Mouse (Mus musculus): ENCODE measurements around the gene A3galt2.

Gene A3galt2

GRCm38 (mm10) chr4:128793710-128794109 lies 38.5 kb downstream of the A3galt2 start:
- DNase-seq (ENCODE audit: extremely low spot score, low spot score): no peak

GRCm38 (mm10) chr4:128794198-128794597 lies 39.0 kb downstream of the A3galt2 start:
- DNase-seq (ENCODE audit: extremely low spot score, low spot score): no peak

DNA sequence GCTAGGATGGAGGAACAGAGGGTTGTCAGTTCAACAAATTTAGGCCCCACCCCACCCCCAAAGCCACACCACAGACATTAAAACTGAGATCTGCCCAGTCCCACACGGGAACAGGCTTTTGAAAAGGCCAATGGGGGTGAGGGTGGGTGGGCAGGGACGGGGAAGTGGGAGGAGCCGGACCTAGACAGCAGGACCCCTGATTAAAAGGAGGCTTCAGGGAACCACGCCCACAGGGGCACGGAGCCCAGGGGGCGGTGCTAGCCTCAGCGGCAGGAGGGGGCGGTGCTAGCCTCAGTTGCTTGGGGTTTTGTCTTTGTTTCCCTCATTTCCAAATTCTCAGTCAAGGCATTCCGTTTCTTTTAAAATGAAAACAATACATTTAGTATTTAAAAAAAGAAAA lies 40.4 kb downstream of the A3galt2 start:
- DNase-seq (ENCODE audit: extremely low spot score, low spot score): no peak

DNA sequence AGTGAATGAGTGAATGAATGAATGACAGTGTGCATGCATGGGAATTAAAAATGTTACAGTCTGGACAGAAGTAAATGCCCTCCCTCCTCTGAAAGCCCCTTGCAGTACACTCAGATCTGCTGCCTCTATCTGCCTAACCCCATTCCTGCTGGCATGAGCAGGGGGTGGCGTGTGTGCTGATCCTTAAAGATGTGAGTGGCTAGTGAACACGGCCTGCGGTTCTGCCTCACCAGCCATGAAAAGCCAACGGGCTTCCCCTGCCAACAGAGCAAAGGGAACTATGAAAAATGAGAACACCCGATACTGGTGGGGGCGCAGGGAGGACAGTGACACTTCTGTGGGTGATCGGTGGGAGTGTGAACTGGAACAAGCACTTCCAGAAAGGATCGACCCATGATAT lies 41.6 kb downstream of the A3galt2 start:
- no peak for DNase-seq (ENCODE audit: extremely low spot score, low spot score)

DNA sequence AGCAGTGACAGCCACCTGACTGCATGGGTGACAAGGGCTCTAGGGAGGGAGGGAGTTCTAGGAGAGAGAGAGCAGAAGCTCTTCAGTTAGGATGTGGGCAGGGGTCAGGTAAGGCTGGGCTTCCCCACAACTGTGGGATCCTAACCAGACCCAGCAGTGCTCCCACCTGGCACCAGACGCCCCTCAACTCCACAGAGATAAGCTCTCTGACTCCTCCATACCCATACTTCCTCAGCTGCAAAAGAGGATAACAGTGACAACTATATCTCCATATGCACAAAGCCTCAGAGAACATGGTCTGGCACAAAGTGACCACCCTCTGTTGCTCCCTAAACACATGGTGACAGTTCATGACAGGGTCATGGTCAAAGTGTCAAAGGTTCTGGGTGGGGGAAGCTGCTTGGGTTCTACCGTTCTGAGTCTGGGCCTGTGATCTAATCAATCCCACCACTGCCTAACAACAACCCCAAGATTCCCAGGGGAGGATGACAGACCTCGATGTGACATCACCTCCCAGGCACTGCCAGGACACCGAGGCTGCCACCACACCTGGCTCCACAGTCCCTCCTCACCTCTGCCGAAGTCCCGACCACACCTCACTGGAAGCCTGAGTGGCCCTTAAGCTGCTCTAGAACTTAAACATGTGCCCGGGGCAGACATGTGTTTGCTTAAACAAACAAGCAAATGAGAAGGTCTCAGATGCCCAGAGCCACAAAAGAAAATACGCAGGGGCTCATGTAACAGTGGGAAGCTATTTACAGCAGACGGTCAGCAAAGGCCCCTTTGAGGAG lies 46.7 kb downstream of the A3galt2 start:
- no peak for DNase-seq (ENCODE audit: extremely low spot score, low spot score)

GRCm38 (mm10) chr4:128803569-128803968 lies 48.4 kb downstream of the A3galt2 start:
- DNase-seq (ENCODE audit: extremely low spot score, low spot score): no peak

DNA sequence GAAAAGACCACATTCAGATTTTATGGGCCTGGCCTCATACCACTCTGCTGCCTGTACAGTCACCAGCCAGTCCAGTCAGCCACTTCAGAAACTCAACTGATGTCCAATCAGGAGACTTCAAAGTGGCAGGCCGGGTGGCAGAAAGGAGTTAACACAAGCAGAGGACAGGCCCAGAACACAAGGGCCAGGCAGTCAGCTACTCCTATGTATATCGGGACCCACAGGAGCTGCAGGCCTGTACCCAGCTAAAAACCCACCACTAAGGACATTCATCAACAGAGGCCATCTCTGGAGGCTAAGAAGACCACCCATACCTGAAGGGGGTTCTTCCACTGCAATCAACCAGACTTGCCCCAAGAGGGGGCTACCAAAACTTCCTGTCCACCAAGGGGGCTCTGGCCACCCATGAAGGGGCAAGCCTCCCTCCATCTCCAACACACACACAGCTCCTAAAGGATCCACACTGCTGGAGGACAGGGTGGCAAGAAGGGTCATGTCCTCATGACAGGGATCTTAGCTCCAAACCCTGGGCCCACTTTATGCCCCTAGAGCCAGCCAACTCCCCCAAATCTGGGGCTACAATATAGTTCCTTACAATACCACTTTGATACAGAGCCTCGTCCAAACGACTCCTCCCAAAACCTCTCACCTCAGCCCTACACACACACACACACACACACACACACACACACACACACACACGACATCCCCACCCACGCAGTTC lies 49.4 kb downstream of the A3galt2 start:
- peak; percentile 52 for DNase-seq (ENCODE audit: extremely low spot score, low spot score)

- DNase-seq (ENCODE audit: extremely low spot score, low spot score): peak; percentile 69
These were observed 50.2 kb downstream of the A3galt2 start for GRCm38 (mm10) chr4:128805150-128806042.

- DNase-seq (ENCODE audit: extremely low spot score, low spot score): peak; percentile 78
These were observed 51.1 kb downstream of the A3galt2 start, which contains the start of gene Zfp362 for GRCm38 (mm10) chr4:128806043-128806826. Zfp362 (minus strand) TSS chr4:128806045.

GRCm38 (mm10) chr4:128806827-128807179 lies 51.6 kb downstream of the A3galt2 start:
- DNase-seq (ENCODE audit: extremely low spot score, low spot score): peak; percentile 78

DNA sequence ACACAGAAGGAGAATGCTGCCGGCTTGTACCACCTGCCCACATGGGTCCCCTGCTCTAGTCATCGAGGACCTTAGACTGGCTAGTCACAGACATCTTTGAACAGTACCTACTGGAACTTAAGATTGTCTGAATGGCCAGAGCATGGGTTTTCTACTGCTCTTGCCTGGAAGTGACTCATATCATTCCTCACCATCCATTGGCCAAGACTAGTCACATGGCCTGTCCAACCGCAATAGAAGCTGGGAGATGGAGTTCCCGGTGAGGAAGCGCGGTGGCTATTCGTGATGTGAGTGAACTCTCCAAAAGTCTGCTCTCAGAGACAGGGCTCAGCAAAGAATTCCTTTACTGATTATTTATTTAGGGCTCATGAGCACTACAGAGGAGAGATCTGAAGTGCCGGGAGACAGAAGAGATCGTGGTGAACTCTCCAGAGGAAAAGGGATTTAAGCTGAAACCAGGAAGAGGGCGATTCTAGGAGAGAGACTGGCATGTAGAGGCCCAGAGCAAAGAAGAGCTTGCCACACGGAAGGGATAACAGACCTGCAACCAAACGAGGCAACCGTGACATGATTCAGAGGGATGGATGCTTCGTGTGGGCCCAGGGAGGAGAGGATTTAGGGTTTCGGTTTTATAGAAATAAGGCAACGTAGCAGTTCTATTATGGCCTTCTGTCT lies 56.4 kb downstream of the A3galt2 start:
- DNase-seq (ENCODE audit: extremely low spot score, low spot score): peak; percentile 70

- DNase-seq (ENCODE audit: extremely low spot score, low spot score): no peak
These were observed 61.8 kb downstream of the A3galt2 start for GRCm38 (mm10) chr4:128817011-128817410.

Measured in neural tube, embryonic 10.5 days (tissue).